Mouse (Mus musculus) limb, embryonic 11.5 days (tissue): ENCODE measurements around the gene Fads6. TPM values are rescaled to one million over a fixed set of nuclear protein-coding genes. Genes with fewer than 3 reads are reported as not detected.

Experiments
- ATAC-seq: fragments of 200-750 bp; cut with Nextera tagmentation; 2 replicates; pipeline ENCODE4 v1.8.0; 2017; ENCODE audit warnings: low read depth; ENCODE audit not compliant: insufficient number of reproducible peaks, low FRiP score, low TSS enrichment
- DNase-seq: peaks from one replicate; pipeline ENCODE4 v3.0.0-alpha.2; 2015; ENCODE audit warnings: low spot score
- H3K27ac ChIP-seq: fragments of 300-500 bp; sonication (generic); replicated peaks from 2 replicates; pipeline ENCODE4 v1.5.1; 2014; ENCODE audit warnings: low read depth, mild to moderate bottlenecking, low read length
- H3K27me3 ChIP-seq: fragments of 300-500 bp; sonication (generic); 2 replicates; pipeline ENCODE4 v1.6.1; 2014; ENCODE audit warnings: mild to moderate bottlenecking, low read length, mixed read lengths; ENCODE audit not compliant: control insufficient read depth, insufficient read depth
- H3K36me3 ChIP-seq: fragments of 300-500 bp; sonication (generic); 2 replicates; pipeline ENCODE4 v1.6.1; 2014; ENCODE audit warnings: mild to moderate bottlenecking, low read length, moderate library complexity, mixed read lengths; ENCODE audit not compliant: control insufficient read depth, insufficient read depth
- H3K4me1 ChIP-seq: fragments of 300-500 bp; sonication (generic); 2 replicates; pipeline ENCODE4 v1.6.1; 2014; ENCODE audit warnings: low read length, mixed read lengths; ENCODE audit not compliant: control insufficient read depth, insufficient read depth
- H3K4me2 ChIP-seq: fragments of 300-500 bp; sonication (generic); 2 replicates; pipeline ENCODE4 v1.6.1; 2014; ENCODE audit warnings: low read depth, mild to moderate bottlenecking, moderate library complexity; ENCODE audit not compliant: severe bottlenecking
- H3K4me3 ChIP-seq: fragments of 300-500 bp; sonication (generic); 2 replicates; pipeline ENCODE4 v1.5.1; 2014; ENCODE audit warnings: low read depth, low read length
- H3K9ac ChIP-seq: fragments of 300-500 bp; sonication (generic); 2 replicates; pipeline ENCODE4 v1.6.1; 2014; ENCODE audit warnings: mild to moderate bottlenecking, low read length
- H3K9me3 ChIP-seq: fragments of 300-500 bp; sonication (generic); 2 replicates; pipeline ENCODE4 v1.6.1; 2016; ENCODE audit warnings: low read length; ENCODE audit not compliant: control insufficient read depth
- WGBS: fragments of 180-500 bp; shearing (Covaris S2); extraction: QIAGEN DNeasy Blood & Tissue Kit; methylation state at CpG from one replicate; pipeline ENCODE4 v1.1.7; 2014; 5-methylcytosine and 5-hydroxymethylcytosine counted together
- polyA plus RNA-seq: library from polyadenylated mRNA; unstranded; fragments of >200 nt; fragmentation: Nextera tagmentation; extraction: Ambion mirVana; gene quantifications from 2 replicates; pipeline ENCODE4 v1.2.1, GENCODE M21; 2014

Fads6 gene
- polyA plus RNA-seq, 1 experiment from 2014 or later, result 0.04 TPM

GRCm38 (mm10) chr11:115285282-115285681, 12.2 kb downstream of the Fads6 start:
- ATAC-seq, result no peak
- no peaks in the 10 kb centered on the region for H3K4me1 ChIP-seq
- no peak for DNase-seq
- H3K9me3 ChIP-seq, result no peaks in the 10 kb centered on the region
- no peak overlapping the region for H3K4me2 ChIP-seq
- no peak overlapping the region for H3K27ac ChIP-seq
- H3K4me3 ChIP-seq, result no peak overlapping the region
- no peaks in the 10 kb centered on the region for H3K36me3 ChIP-seq
- H3K9ac ChIP-seq, result no peak overlapping the region
- H3K27me3 ChIP-seq, result no peaks in the 10 kb centered on the region
- WGBS, result 75% methylated on average over 4 of the region's 4 CpGs

GRCm38 (mm10) chr11:115283891-115284620, 13.4 kb downstream of the Fads6 start:
- WGBS, result 84% methylated on average over 12 of the region's 12 CpGs
- H3K4me3 ChIP-seq, result no peak overlapping the region
- no peak for ATAC-seq
- H3K4me1 ChIP-seq, result no peaks in the 10 kb centered on the region
- no peaks in the 10 kb centered on the region for H3K27me3 ChIP-seq
- no peak overlapping the region for H3K27ac ChIP-seq
- H3K9ac ChIP-seq, result no peak overlapping the region
- H3K9me3 ChIP-seq, result no peaks in the 10 kb centered on the region
- no peaks in the 10 kb centered on the region for H3K36me3 ChIP-seq
- no peak overlapping the region for H3K4me2 ChIP-seq
- no peak for DNase-seq

- 72% methylated on average over 9 of the region's 9 CpGs for WGBS
- no peak overlapping the region for H3K4me3 ChIP-seq
- H3K9me3 ChIP-seq, result no peaks in the 10 kb centered on the region
- no peak overlapping the region for H3K4me2 ChIP-seq
- H3K36me3 ChIP-seq, result no peaks in the 10 kb centered on the region
- no peaks in the 10 kb centered on the region for H3K4me1 ChIP-seq
- H3K27ac ChIP-seq, result no peak overlapping the region
- ATAC-seq, result no peak
- H3K27me3 ChIP-seq, result no peaks in the 10 kb centered on the region
- no peak for DNase-seq
- no peak overlapping the region for H3K9ac ChIP-seq
Observed at GRCm38 (mm10) chr11:115283486-115283765, 14.0 kb downstream of the Fads6 start.

- no peaks in the 10 kb centered on the region for H3K36me3 ChIP-seq
- H3K27me3 ChIP-seq, result no peaks in the 10 kb centered on the region
- ATAC-seq (no peak), DNase-seq (no peak)
- H3K9me3 ChIP-seq, result no peaks in the 10 kb centered on the region
- H3K4me1 ChIP-seq, result no peaks in the 10 kb centered on the region
- H3K27ac ChIP-seq, result no peak overlapping the region
- no peak overlapping the region for H3K4me3 ChIP-seq
- H3K9ac ChIP-seq, result no peak overlapping the region
- H3K4me2 ChIP-seq, result no peak overlapping the region
- 93% methylated on average over 7 of the region's 8 CpGs for WGBS
Observed at GRCm38 (mm10) chr11:115282723-115283485, 14.6 kb downstream of the Fads6 start.

GRCm38 (mm10) chr11:115282295-115282694, 15.2 kb downstream of the Fads6 start:
- H3K9me3 ChIP-seq, result no peaks in the 10 kb centered on the region
- H3K27ac ChIP-seq, result no peak overlapping the region
- DNase-seq (no peak), ATAC-seq (no peak)
- H3K4me1 ChIP-seq, result no peaks in the 10 kb centered on the region
- no peak overlapping the region for H3K4me3 ChIP-seq
- H3K4me2 ChIP-seq, result no peak overlapping the region
- no peaks in the 10 kb centered on the region for H3K27me3 ChIP-seq
- no peak overlapping the region for H3K9ac ChIP-seq
- 74% methylated on average over 8 of the region's 8 CpGs for WGBS
- H3K36me3 ChIP-seq, result no peaks in the 10 kb centered on the region

- Histone ChIP-seq H3K4me2 (no peak overlapping the region), H3K4me3 (no peak overlapping the region), H3K27me3 (no peaks in the 10 kb centered on the region), H3K9me3 (no peaks in the 10 kb centered on the region), H3K9ac (no peak overlapping the region), H3K4me1 (peaks cover 4% of the 10 kb centered on the region; the same call in 1 of the 2 replicates), H3K27ac (no peak overlapping the region), H3K36me3 (no peaks in the 10 kb centered on the region)
- DNase-seq, result no peak
- WGBS, result 54% methylated on average over 1 of the region's 1 CpGs
- no peak for ATAC-seq
Observed at GRCm38 (mm10) chr11:115279726-115280125, 17.7 kb downstream of the Fads6 start.

- Histone ChIP-seq H3K27me3 (no peaks in the 10 kb centered on the region), H3K9me3 (no peaks in the 10 kb centered on the region), H3K9ac (no peak overlapping the region), H3K27ac (no peak overlapping the region), H3K4me2 (peak overlapping the region; percentile 65; the same call in 1 of the 2 replicates), H3K4me3 (no peak overlapping the region), H3K4me1 (peaks cover 4% of the 10 kb centered on the region; the same call in 1 of the 2 replicates), H3K36me3 (no peaks in the 10 kb centered on the region)
- DNase-seq (no peak), ATAC-seq (no peak)
- 74% methylated on average over 6 of the region's 6 CpGs for WGBS
Observed at GRCm38 (mm10) chr11:115278176-115278575, 19.3 kb downstream of the Fads6 start.

GRCm38 (mm10) chr11:115277604-115277975, 19.9 kb downstream of the Fads6 start:
- WGBS, result 17% methylated on average over 7 of the region's 7 CpGs
- peak overlapping the region; percentile 46 for H3K4me3 ChIP-seq
- peak overlapping the region; percentile 44 for H3K9ac ChIP-seq
- H3K36me3 ChIP-seq, result no peaks in the 10 kb centered on the region
- no peaks in the 10 kb centered on the region for H3K27me3 ChIP-seq
- peak overlapping the region; percentile 65 for H3K4me2 ChIP-seq
- no peak overlapping the region for H3K27ac ChIP-seq
- ATAC-seq (no peak), DNase-seq (no peak)
- H3K9me3 ChIP-seq, result no peaks in the 10 kb centered on the region
- H3K4me1 ChIP-seq, result peaks cover 4% of the 10 kb centered on the region; the same call in 1 of the 2 replicates
